ENCODE assay signal across 26 mouse cellular contexts in the genomic region with DNA sequence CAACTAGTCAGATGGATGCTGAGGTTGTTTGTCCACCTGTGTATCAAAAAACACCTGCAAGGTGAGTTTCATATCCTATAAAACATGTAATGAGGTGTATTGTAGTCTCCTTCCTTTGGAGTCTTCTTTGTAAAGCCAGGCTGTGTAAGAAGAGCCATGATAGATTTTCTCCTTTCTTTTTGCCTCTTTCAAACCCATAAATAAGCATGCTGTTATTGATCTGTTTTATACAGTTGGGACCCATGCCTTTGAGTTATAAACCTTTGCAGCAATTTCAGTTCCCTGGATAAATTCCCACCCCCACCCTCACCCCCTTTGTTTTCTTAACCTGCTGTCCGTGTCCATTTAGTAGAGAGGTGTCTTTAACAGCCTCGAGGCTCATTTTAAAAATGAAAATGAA.
A peak's percentile ranks its signal among the peaks of the same experiment; 100 is the strongest.
DNase-seq lines count a peak whose midpoint lies in the region; ATAC-seq and TF ChIP-seq lines count a peak whose summit lies in the region.
"Had no signal": no experiment of that assay in that cellular context is flagged by ENCODE, and none has a peak within 500 bp of the region (broad histone marks: within the 10 kb centered on the region; RNA-seq: fewer than 3 reads in every experiment).

No protein-coding gene starts in this region.

- H3K9ac ChIP-seq in midbrain, embryonic 11.5 days (ENCODE audit: low read length) = no peak overlapping the region
- H3K9ac ChIP-seq in midbrain, postnatal 0 days (replicated peaks; ENCODE audit: low read length, poor library complexity, severe bottlenecking) = no peak overlapping the region
- H3K9ac ChIP-seq in CH12.LX (ENCODE audit: insufficient read depth, low read depth) = peak overlapping the region; percentile 26; the same call in 1 of the 2 replicates
- H3K9ac ChIP-seq in midbrain, embryonic 15.5 days = no peak overlapping the region
- H3K9ac ChIP-seq in neural tube, embryonic 15.5 days (replicated peaks) = no peak overlapping the region
- H3K9ac ChIP-seq: embryonic facial prominence, embryonic 12.5 days; embryonic facial prominence, embryonic 15.5 days; forebrain, postnatal 0 days; heart, embryonic 13.5 days; hindbrain, embryonic 14.5 days had no signal

- DNase-seq in midbrain, embryonic 11.5 days (ENCODE audit: low spot score, missing footprints) = no peak
- no peak for DNase-seq in midbrain, postnatal 0 days (ENCODE audit: low spot score)
- DNase-seq in CH12.LX (ENCODE audit: extremely low read depth) = no peak
- no peak for DNase-seq in lung, adult 2 months
- DNase-seq in gastrocnemius, postnatal 25 days = no peak
- DNase-seq: adrenal gland, adult 2 months; adrenal gland, postnatal 14 days; cerebellum, adult 11 months; cerebellum, adult 2 months; cerebellum, adult 9-11 months; cerebellum, postnatal 25 days; forebrain, postnatal 0 days; gastrocnemius, postnatal 36 days; heart, adult 2 months; heart, postnatal 14 days; heart, postnatal 4 days had no signal

- no peaks in the 10 kb centered on the region for H3K79me2 ChIP-seq in CH12.LX (replicated peaks; ENCODE audit: control insufficient read depth, extremely low read depth, insufficient read depth, poor library complexity, severe bottlenecking)

- 73% methylated on average over 2 of the region's 2 CpGs for WGBS in midbrain, embryonic 11.5 days
- 58% methylated on average over 2 of the region's 2 CpGs for WGBS in midbrain, postnatal 0 days
- 66% methylated on average over 2 of the region's 2 CpGs for WGBS in midbrain, embryonic 15.5 days
- WGBS in neural tube, embryonic 15.5 days = 57% methylated on average over 2 of the region's 2 CpGs
- 41% methylated on average over 2 of the region's 2 CpGs for WGBS in lung, adult 2 months

- TF ChIP-seq RAD21 in CH12.LX (IDR thresholded peaks at IDR 0.05; ENCODE audit: low read depth, low read length) = no peak

- no peak overlapping the region for H3K27ac ChIP-seq in midbrain, embryonic 11.5 days (ENCODE audit: low read depth, low read length)
- H3K27ac ChIP-seq in midbrain, postnatal 0 days (ENCODE audit: low read depth, low read length) = no peak overlapping the region
- H3K27ac ChIP-seq in CH12.LX (ENCODE audit: insufficient read depth, low read depth) = no peak overlapping the region
- 0 out of 2 replicates have a peak overlapping the region, but pooled peaks have one; percentile 29 for H3K27ac ChIP-seq in midbrain, embryonic 15.5 days
- no peak overlapping the region for H3K27ac ChIP-seq in neural tube, embryonic 15.5 days (replicated peaks)
- H3K27ac ChIP-seq: embryonic facial prominence, embryonic 12.5 days; embryonic facial prominence, embryonic 15.5 days; heart, adult 2 months; heart, embryonic 10.5 days; heart, embryonic 13.5 days; hindbrain, embryonic 14.5 days had no signal

- no peaks in the 10 kb centered on the region for H3K36me3 ChIP-seq in midbrain, embryonic 11.5 days (ENCODE audit: control insufficient read depth, insufficient read depth, low read length)
- H3K36me3 ChIP-seq in midbrain, postnatal 0 days (ENCODE audit: insufficient read depth, low read length) = no peaks in the 10 kb centered on the region
- H3K36me3 ChIP-seq in CH12.LX (replicated peaks in 1 of 2; ENCODE audit: control insufficient read depth in 1 of 2, insufficient read depth in 1 of 2, low read length in 1 of 2) = no peaks in the 10 kb centered on the region
- H3K36me3 ChIP-seq in midbrain, embryonic 15.5 days (replicated peaks) = no peaks in the 10 kb centered on the region
- no peaks in the 10 kb centered on the region for H3K36me3 ChIP-seq in neural tube, embryonic 15.5 days
- H3K36me3 ChIP-seq: embryonic facial prominence, embryonic 12.5 days; embryonic facial prominence, embryonic 15.5 days; G1E; heart, embryonic 10.5 days; heart, embryonic 13.5 days had no signal

- no peak for TF ChIP-seq EP300 in CH12.LX (IDR thresholded peaks at IDR 0.05; ENCODE audit: low read length)

- H3K4me3 ChIP-seq in midbrain, embryonic 11.5 days (ENCODE audit: low read depth, low read length) = no peak overlapping the region
- H3K4me3 ChIP-seq in midbrain, postnatal 0 days (ENCODE audit: low read depth, low read length) = no peak overlapping the region
- no peak overlapping the region for H3K4me3 ChIP-seq in CH12.LX (replicated peaks in 1 of 3; ENCODE audit: low read depth in 2 of 3, low read length in 2 of 3, poor library complexity in 1 of 3)
- no peak overlapping the region for H3K4me3 ChIP-seq in midbrain, embryonic 15.5 days
- H3K4me3 ChIP-seq in neural tube, embryonic 15.5 days (replicated peaks) = no peak overlapping the region
- H3K4me3 ChIP-seq in lung, adult 2 months (replicated peaks; ENCODE audit: extremely low read depth, low read depth, low read length) = no peak overlapping the region
- H3K4me3 ChIP-seq: embryonic facial prominence, embryonic 12.5 days; embryonic facial prominence, embryonic 15.5 days; heart, adult 2 months; heart, embryonic 10.5 days; heart, embryonic 13.5 days had no signal

- H3K9me3 ChIP-seq in midbrain, embryonic 11.5 days (ENCODE audit: control insufficient read depth, low read length) = no peaks in the 10 kb centered on the region
- no peaks in the 10 kb centered on the region for H3K9me3 ChIP-seq in midbrain, postnatal 0 days (ENCODE audit: low read length)
- no peaks in the 10 kb centered on the region for H3K9me3 ChIP-seq in CH12.LX (replicated peaks; ENCODE audit: low read length)
- no peaks in the 10 kb centered on the region for H3K9me3 ChIP-seq in midbrain, embryonic 15.5 days
- no peaks in the 10 kb centered on the region for H3K9me3 ChIP-seq in neural tube, embryonic 15.5 days (replicated peaks)
- H3K9me3 ChIP-seq: embryonic facial prominence, embryonic 12.5 days; embryonic facial prominence, embryonic 15.5 days; G1E; heart, embryonic 10.5 days; heart, embryonic 13.5 days had no signal

- no peak overlapping the region for H3K4me2 ChIP-seq in midbrain, embryonic 11.5 days
- no peak overlapping the region for H3K4me2 ChIP-seq in midbrain, postnatal 0 days (ENCODE audit: low read depth, low read length, poor library complexity, severe bottlenecking)
- peak overlapping the region; percentile 83 for H3K4me2 ChIP-seq in CH12.LX (ENCODE audit: insufficient read depth, low read depth, poor library complexity, severe bottlenecking)
- H3K4me2 ChIP-seq in midbrain, embryonic 15.5 days = no peak overlapping the region
- no peak overlapping the region for H3K4me2 ChIP-seq in neural tube, embryonic 15.5 days
- H3K4me2 ChIP-seq: embryonic facial prominence, embryonic 12.5 days; embryonic facial prominence, embryonic 15.5 days; heart, embryonic 13.5 days; hindbrain, embryonic 14.5 days had no signal

- in situ Hi-C loops in CH12.LX (cut with MboI; ENCODE audit: low pct_ligation_motif_present, low pct_unique_long_range_greater_than_20kb, low sequenced_read_pairs) = no loop called here

- ATAC-seq in midbrain, embryonic 11.5 days (ENCODE audit: low FRiP score) = 0 out of 2 replicates have a peak, but pooled peaks have one; percentile 24
- no peak for ATAC-seq in midbrain, postnatal 0 days (ENCODE audit: low FRiP score)
- ATAC-seq in midbrain, embryonic 15.5 days (replicated peaks) = peak; percentile 33; the same call in 1 of the 2 replicates
- ATAC-seq in neural tube, embryonic 15.5 days (ENCODE audit: low FRiP score) = peak; percentile 61; the same call in 1 of the 2 replicates
- ATAC-seq: forebrain, embryonic 14.5 days; forebrain, postnatal 0 days; Patski had no signal

- no peak for TF ChIP-seq CTCF in midbrain, postnatal 0 days (IDR thresholded peaks at IDR 0.05)
- no peak for TF ChIP-seq CTCF in CH12.LX (conservative IDR thresholded peaks at IDR 0.05 in 1 of 2, IDR thresholded peaks at IDR 0.05 in 1 of 2; ENCODE audit: low read depth in 2 of 2, low read length in 2 of 2)
- no peak for TF ChIP-seq CTCF in lung, adult 2 months (IDR thresholded peaks at IDR 0.05; ENCODE audit: insufficient read depth, low read length)

- H3K4me1 ChIP-seq in midbrain, embryonic 11.5 days (ENCODE audit: control insufficient read depth, insufficient read depth, low read length) = no peaks in the 10 kb centered on the region
- no peaks in the 10 kb centered on the region for H3K4me1 ChIP-seq in midbrain, postnatal 0 days (ENCODE audit: insufficient read depth, low read length)
- H3K4me1 ChIP-seq in CH12.LX (ENCODE audit: control insufficient read depth in 1 of 2, insufficient read depth in 2 of 2) = no peaks in the 10 kb centered on the region
- H3K4me1 ChIP-seq in midbrain, embryonic 15.5 days = no peaks in the 10 kb centered on the region
- H3K4me1 ChIP-seq in neural tube, embryonic 15.5 days = no peaks in the 10 kb centered on the region
- no peaks in the 10 kb centered on the region for H3K4me1 ChIP-seq in lung, adult 2 months (ENCODE audit: control insufficient read depth, insufficient read depth, low read length)
- H3K4me1 ChIP-seq: embryonic facial prominence, embryonic 12.5 days; embryonic facial prominence, embryonic 15.5 days; heart, embryonic 10.5 days; heart, embryonic 13.5 days had no signal

- dilution Hi-C loops in CH12.LX (cut with MboI; ENCODE audit: extremely low pct_ligation_motif_present, extremely low pct_unique_long_range_greater_than_20kb, low sequenced_read_pairs) = no loop called here

- no peaks in the 10 kb centered on the region for H3K27me3 ChIP-seq in midbrain, embryonic 11.5 days (ENCODE audit: control insufficient read depth, insufficient read depth, low read length)
- H3K27me3 ChIP-seq in midbrain, postnatal 0 days (ENCODE audit: insufficient read depth, low read length) = no peaks in the 10 kb centered on the region
- H3K27me3 ChIP-seq in CH12.LX (replicated peaks) = no peaks in the 10 kb centered on the region
- no peaks in the 10 kb centered on the region for H3K27me3 ChIP-seq in midbrain, embryonic 15.5 days (replicated peaks)
- no peaks in the 10 kb centered on the region for H3K27me3 ChIP-seq in neural tube, embryonic 15.5 days (replicated peaks)
- H3K27me3 ChIP-seq: embryonic facial prominence, embryonic 12.5 days; embryonic facial prominence, embryonic 15.5 days; heart, embryonic 13.5 days had no signal

- no peak for TF ChIP-seq POLR2A in CH12.LX (IDR thresholded peaks at IDR 0.05; ENCODE audit: low read depth, low read length)
- TF ChIP-seq POLR2A in lung, adult 2 months (IDR thresholded peaks at IDR 0.05; ENCODE audit: borderline replicate concordance, extremely low read depth, low read depth, low read length) = no peak

TF ChIP-seq in CH12.LX, 34 proteins besides CTCF, POLR2A, EP300 and RAD21 (continues in another document):
- no peak for TF ChIP-seq GABPA (IDR thresholded peaks at IDR 0.05; ENCODE audit: insufficient replicate concordance, low read depth, low read length)
- TF ChIP-seq SMC3 (IDR thresholded peaks at IDR 0.05; ENCODE audit: low read depth, low read length) = no peak
- no peak for TF ChIP-seq JUND (conservative IDR thresholded peaks at IDR 0.05; ENCODE audit: low read depth, low read length)
- TF ChIP-seq HCFC1 (IDR thresholded peaks at IDR 0.05; ENCODE audit: low read depth, low read length) = no peak
- no peak for TF ChIP-seq KAT2A (IDR thresholded peaks at IDR 0.05; ENCODE audit: insufficient replicate concordance, low read length)
- no peak for TF ChIP-seq ZMIZ1 (IDR thresholded peaks at IDR 0.05; ENCODE audit: low read depth, low read length)
- TF ChIP-seq SIN3A (IDR thresholded peaks at IDR 0.05; ENCODE audit: low read length) = no peak
- TF ChIP-seq NELFE (IDR thresholded peaks at IDR 0.05; ENCODE audit: low read depth, low read length) = no peak
- no peak for TF ChIP-seq NRF1 (IDR thresholded peaks at IDR 0.05; ENCODE audit: low read depth, low read length)
